Mouse (Mus musculus): ENCODE measurements at regions not wholly inside any gene's neighbourhood (a gene's known extent, or its start where the extent isn't known, plus 50 kb on each side); places are given as distances from the start of the nearest gene placed in this dataset.

DNA sequence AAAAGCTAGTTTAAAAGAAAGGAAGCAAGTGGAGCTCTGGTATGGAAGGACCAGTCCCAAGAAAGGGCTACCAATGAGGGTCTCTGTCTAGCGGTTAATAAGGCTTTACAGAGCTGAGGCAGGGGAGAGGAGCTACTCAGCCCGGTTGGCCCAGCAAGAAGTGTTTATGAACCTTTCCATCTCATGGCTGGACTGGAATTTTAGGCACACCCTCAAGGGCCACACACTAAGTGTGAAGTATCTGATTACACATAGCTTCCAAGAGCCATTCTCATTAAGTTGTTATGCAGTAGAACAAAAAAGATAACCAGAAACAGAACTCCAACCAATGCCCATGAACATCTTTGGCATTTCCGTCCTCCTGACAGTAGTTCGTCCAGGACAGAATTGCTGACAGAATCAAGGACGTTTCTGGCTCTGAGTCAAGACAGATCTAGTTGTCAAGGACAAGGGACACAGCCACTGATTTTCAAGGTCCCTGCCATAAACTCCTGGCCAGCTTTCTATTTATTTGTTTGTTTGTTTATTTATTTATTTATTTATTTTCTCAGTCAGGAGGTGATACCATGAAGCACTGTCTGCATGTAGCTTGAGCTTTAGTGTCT lies 195.1 kb upstream of the Klf7 start:
- H3K4me1 ChIP-seq (ENCODE audit: control insufficient read depth in 2 of 2, insufficient read depth in 2 of 2, low read length in 2 of 2, poor library complexity in 1 of 2), result no peaks in the 10 kb centered on the region
- no peaks in the 10 kb centered on the region for H3K36me3 ChIP-seq (ENCODE audit: control insufficient read depth, insufficient read depth, low read length, poor library complexity, severe bottlenecking)
- H3K9ac ChIP-seq (ENCODE audit: insufficient read depth, low read depth, low read length, poor library complexity, severe bottlenecking), result no peak overlapping the region
- H3K27ac ChIP-seq (ENCODE audit: insufficient read depth, low read depth, low read length, poor library complexity, severe bottlenecking), result no peak overlapping the region
- in situ Hi-C loops (cut with MboI; ENCODE audit: low sequenced_read_pairs in 2 of 2, unreplicated experiment in 2 of 2), result no loop called here
- no peak for TF ChIP-seq ZC3H11A (IDR thresholded peaks at IDR 0.05; ENCODE audit: borderline replicate concordance, low read depth, low read length)
- TF ChIP-seq MAFK (IDR thresholded peaks at IDR 0.05; ENCODE audit: insufficient read depth, low read depth, low read length), result no peak
- TF ChIP-seq HCFC1 (IDR thresholded peaks at IDR 0.05; ENCODE audit: borderline replicate concordance, insufficient read depth, low read length), result no peak
- TF ChIP-seq ZNF384 (IDR thresholded peaks at IDR 0.05; ENCODE audit: low read depth, low read length), result no peak
- TF ChIP-seq CHD2 (IDR thresholded peaks at IDR 0.05; ENCODE audit: low read depth, low read length), result no peak
- H3K4me3 ChIP-seq (ENCODE audit: insufficient read depth in 1 of 2, low read depth in 1 of 2, low read length in 2 of 2, poor library complexity in 1 of 2, severe bottlenecking in 1 of 2), result no peak overlapping the region
- no peaks in the 10 kb centered on the region for H3K9me3 ChIP-seq (ENCODE audit: control insufficient read depth, insufficient read depth, low read depth, low read length)
- DNase-seq (ENCODE audit: low read depth, low spot score), result no peak

DNA sequence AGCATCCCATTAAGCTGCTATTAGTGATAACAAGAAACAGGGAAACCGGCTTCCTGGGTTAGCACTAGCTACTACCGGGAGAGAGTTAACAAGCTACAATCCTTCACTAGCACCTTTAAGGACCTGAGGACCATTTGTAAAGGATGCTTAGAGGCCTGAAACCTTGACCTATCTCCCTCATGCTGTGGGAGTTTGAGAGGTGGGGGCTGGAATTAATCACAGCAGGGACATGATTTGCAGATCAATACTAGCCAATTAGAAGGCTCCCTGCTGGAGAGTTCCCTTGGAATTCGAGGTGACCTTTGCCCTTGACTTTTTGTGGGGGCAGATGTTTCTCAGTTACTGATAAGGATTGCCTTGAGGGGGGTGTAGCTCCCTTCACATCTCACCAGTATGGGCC lies 189.3 kb upstream of the Klf7 start:
- peak; percentile 21 for DNase-seq (ENCODE audit: low read depth, low spot score)
- Histone ChIP-seq H3K27ac (ENCODE audit: insufficient read depth, low read depth, low read length, poor library complexity, severe bottlenecking) (no peak overlapping the region), H3K36me3 (ENCODE audit: control insufficient read depth, insufficient read depth, low read length, poor library complexity, severe bottlenecking) (no peaks in the 10 kb centered on the region), H3K4me1 (ENCODE audit: control insufficient read depth in 2 of 2, insufficient read depth in 2 of 2, low read length in 2 of 2, poor library complexity in 1 of 2) (peaks cover under 1 to 5% of the 10 kb centered on the region in 2 experiments; a peak in 2 of 4 replicates), H3K4me3 (ENCODE audit: insufficient read depth in 1 of 2, low read depth in 1 of 2, low read length in 2 of 2, poor library complexity in 1 of 2, severe bottlenecking in 1 of 2) (no peak overlapping the region), H3K9ac (ENCODE audit: insufficient read depth, low read depth, low read length, poor library complexity, severe bottlenecking) (no peak overlapping the region), H3K9me3 (ENCODE audit: control insufficient read depth, insufficient read depth, low read depth, low read length) (no peaks in the 10 kb centered on the region)
- TF ChIP-seq CHD2 (IDR thresholded peaks at IDR 0.05; ENCODE audit: low read depth, low read length) (no peak), ZNF384 (IDR thresholded peaks at IDR 0.05; ENCODE audit: low read depth, low read length) (no peak), ZC3H11A (IDR thresholded peaks at IDR 0.05; ENCODE audit: borderline replicate concordance, low read depth, low read length) (no peak), HCFC1 (IDR thresholded peaks at IDR 0.05; ENCODE audit: borderline replicate concordance, insufficient read depth, low read length) (no peak), MAFK (IDR thresholded peaks at IDR 0.05; ENCODE audit: insufficient read depth, low read depth, low read length) (no peak)
- in situ Hi-C loops (cut with MboI; ENCODE audit: low sequenced_read_pairs in 2 of 2, unreplicated experiment in 2 of 2), result no loop called here

DNA sequence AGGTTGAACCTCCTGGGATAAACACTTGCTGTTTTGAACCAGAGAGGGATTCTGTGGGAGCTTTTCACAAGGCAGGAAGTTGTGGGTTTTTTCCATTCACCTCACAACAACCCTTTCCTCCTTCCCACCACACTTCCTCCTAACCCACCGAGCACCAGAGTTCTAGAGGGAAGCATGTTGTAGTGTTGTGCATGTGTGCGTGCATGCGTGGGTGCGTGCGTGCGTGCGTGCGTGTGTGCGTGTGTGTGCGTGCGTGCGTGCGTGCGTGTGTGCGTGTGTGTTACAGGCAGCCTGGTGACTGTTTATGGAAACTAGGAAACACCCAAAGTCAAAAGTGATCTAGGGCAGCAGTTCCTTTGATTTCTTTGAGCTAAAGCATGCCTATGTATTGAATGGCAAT lies 186.5 kb upstream of the Klf7 start:
- H3K9ac ChIP-seq (ENCODE audit: insufficient read depth, low read depth, low read length, poor library complexity, severe bottlenecking), result no peak overlapping the region
- peaks cover 4 to 8% of the 10 kb centered on the region in 2 experiments for H3K4me1 ChIP-seq (ENCODE audit: control insufficient read depth in 2 of 2, insufficient read depth in 2 of 2, low read length in 2 of 2, poor library complexity in 1 of 2)
- no peak for TF ChIP-seq MAFK (IDR thresholded peaks at IDR 0.05; ENCODE audit: insufficient read depth, low read depth, low read length)
- no peak for TF ChIP-seq ZC3H11A (IDR thresholded peaks at IDR 0.05; ENCODE audit: borderline replicate concordance, low read depth, low read length)
- no peak for TF ChIP-seq ZNF384 (IDR thresholded peaks at IDR 0.05; ENCODE audit: low read depth, low read length)
- TF ChIP-seq CHD2 (IDR thresholded peaks at IDR 0.05; ENCODE audit: low read depth, low read length), result no peak
- no peak for TF ChIP-seq HCFC1 (IDR thresholded peaks at IDR 0.05; ENCODE audit: borderline replicate concordance, insufficient read depth, low read length)
- no peak for DNase-seq (ENCODE audit: low read depth, low spot score)
- no peaks in the 10 kb centered on the region for H3K9me3 ChIP-seq (ENCODE audit: control insufficient read depth, insufficient read depth, low read depth, low read length)
- no peak overlapping the region for H3K4me3 ChIP-seq (ENCODE audit: insufficient read depth in 1 of 2, low read depth in 1 of 2, low read length in 2 of 2, poor library complexity in 1 of 2, severe bottlenecking in 1 of 2)
- no peak overlapping the region for H3K27ac ChIP-seq (ENCODE audit: insufficient read depth, low read depth, low read length, poor library complexity, severe bottlenecking)
- in situ Hi-C loops (cut with MboI; ENCODE audit: low sequenced_read_pairs in 2 of 2, unreplicated experiment in 2 of 2), result no loop called here
- no peaks in the 10 kb centered on the region for H3K36me3 ChIP-seq (ENCODE audit: control insufficient read depth, insufficient read depth, low read length, poor library complexity, severe bottlenecking)

DNA sequence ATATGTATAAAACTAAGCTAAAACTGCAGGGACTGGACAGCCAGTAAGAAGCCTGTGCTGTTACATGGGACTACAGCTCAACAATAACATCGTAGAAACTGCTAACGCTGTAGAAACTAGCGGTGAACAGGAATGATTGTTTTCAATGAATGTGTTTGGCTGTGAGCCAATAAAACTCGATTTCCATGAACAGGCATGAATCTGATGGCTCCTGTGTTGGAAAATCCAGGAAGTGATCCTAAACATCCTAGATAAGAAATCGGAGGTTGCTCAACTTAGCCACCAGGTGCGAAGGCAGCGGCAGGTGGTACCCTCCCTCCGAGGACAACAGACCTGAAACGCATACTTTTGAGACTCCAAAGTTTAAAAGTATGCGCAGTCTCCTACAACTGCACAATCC lies 186.0 kb upstream of the Klf7 start:
- TF ChIP-seq HCFC1 (IDR thresholded peaks at IDR 0.05; ENCODE audit: borderline replicate concordance, insufficient read depth, low read length) (no peak), MAFK (IDR thresholded peaks at IDR 0.05; ENCODE audit: insufficient read depth, low read depth, low read length) (no peak), ZC3H11A (IDR thresholded peaks at IDR 0.05; ENCODE audit: borderline replicate concordance, low read depth, low read length) (no peak), CHD2 (IDR thresholded peaks at IDR 0.05; ENCODE audit: low read depth, low read length) (no peak), ZNF384 (IDR thresholded peaks at IDR 0.05; ENCODE audit: low read depth, low read length) (no peak)
- DNase-seq (ENCODE audit: low read depth, low spot score), result no peak
- in situ Hi-C loops (cut with MboI; ENCODE audit: low sequenced_read_pairs in 2 of 2, unreplicated experiment in 2 of 2), result no loop called here
- peaks cover 4 to 8% of the 10 kb centered on the region in 2 experiments for H3K4me1 ChIP-seq (ENCODE audit: control insufficient read depth in 2 of 2, insufficient read depth in 2 of 2, low read length in 2 of 2, poor library complexity in 1 of 2)
- H3K4me3 ChIP-seq (ENCODE audit: insufficient read depth in 1 of 2, low read depth in 1 of 2, low read length in 2 of 2, poor library complexity in 1 of 2, severe bottlenecking in 1 of 2), result no peak overlapping the region
- no peak overlapping the region for H3K27ac ChIP-seq (ENCODE audit: insufficient read depth, low read depth, low read length, poor library complexity, severe bottlenecking)
- H3K9me3 ChIP-seq (ENCODE audit: control insufficient read depth, insufficient read depth, low read depth, low read length), result no peaks in the 10 kb centered on the region
- no peaks in the 10 kb centered on the region for H3K36me3 ChIP-seq (ENCODE audit: control insufficient read depth, insufficient read depth, low read length, poor library complexity, severe bottlenecking)
- H3K9ac ChIP-seq (ENCODE audit: insufficient read depth, low read depth, low read length, poor library complexity, severe bottlenecking), result no peak overlapping the region
